Mouse (Mus musculus): ENCODE data around the gene Pbx4.

DNA sequence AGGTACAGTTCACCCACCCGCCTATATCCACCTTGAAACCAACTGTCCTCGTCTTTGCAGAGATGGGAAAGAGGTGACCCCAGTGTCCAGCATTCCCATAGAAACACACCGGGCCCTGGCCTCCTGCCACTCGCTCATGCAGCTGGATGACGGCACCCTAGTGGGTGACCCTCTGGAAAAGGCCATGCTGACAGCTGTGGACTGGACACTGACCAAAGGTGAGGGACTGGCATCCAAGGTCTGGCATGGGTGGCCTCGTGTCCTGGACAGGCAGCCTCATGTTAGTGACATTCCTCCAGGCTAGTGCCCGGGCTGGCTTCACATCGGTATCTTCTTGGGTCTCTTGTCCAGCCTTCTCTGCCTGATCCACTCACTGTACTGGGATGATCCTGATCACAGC lies 33.0 kb upstream of the Pbx4 start:
- TF ChIP-seq POLR2AphosphoS2 (IDR thresholded peaks at IDR 0.05; ENCODE audit: low read depth, low read length), result no peak
- TF ChIP-seq USF1 (IDR thresholded peaks at IDR 0.05; ENCODE audit: low read depth, low read length), result no peak
- no peak for TF ChIP-seq CTCF (conservative IDR thresholded peaks at IDR 0.05 in 1 of 2, IDR thresholded peaks at IDR 0.05 in 1 of 2; ENCODE audit: low read depth in 2 of 2, low read length in 2 of 2)
- TF ChIP-seq EP300 (IDR thresholded peaks at IDR 0.05; ENCODE audit: low read length), result no peak
- no peak for TF ChIP-seq TCF12 (IDR thresholded peaks at IDR 0.05; ENCODE audit: low read depth, low read length)
- TF ChIP-seq JUND (conservative IDR thresholded peaks at IDR 0.05; ENCODE audit: low read depth, low read length), result no peak
- no peak for TF ChIP-seq NELFE (IDR thresholded peaks at IDR 0.05; ENCODE audit: low read depth, low read length)
- TF ChIP-seq POLR2A (IDR thresholded peaks at IDR 0.05; ENCODE audit: low read depth, low read length), result no peak
- TF ChIP-seq HCFC1 (IDR thresholded peaks at IDR 0.05; ENCODE audit: low read depth, low read length), result no peak

Data from CH12.LX (cell line).